Mouse (Mus musculus) intestine, embryonic 14.5 days (tissue): ENCODE results near the gene Arhgef15. TPM values are rescaled to one million over a fixed set of nuclear protein-coding genes. Genes with fewer than 3 reads are reported as not detected.
"Not testable (repeated sequence)": the region's sequence is repeated elsewhere in the genome, so short reads cannot be mapped to it uniquely, and the experiment has no call there.

Experiments
- ATAC-seq: fragments of 200-750 bp; cut with Nextera tagmentation; replicated peaks from 2 replicates; pipeline ENCODE4 v1.8.0; 2017; ENCODE audit warnings: low read depth, moderate number of reproducible peaks, moderate TSS enrichment, moderate library complexity; ENCODE audit not compliant: low FRiP score, low TSS enrichment
- DNase-seq: peaks from one replicate; pipeline ENCODE4 v3.0.0-alpha.2; 2018; ENCODE audit warnings: low spot score
- H3K27ac ChIP-seq: fragments of 300-500 bp; sonication (generic); 2 replicates; pipeline ENCODE4 v1.5.1; 2014; ENCODE audit warnings: low read depth, mild to moderate bottlenecking, control low read depth
- H3K27me3 ChIP-seq: fragments of 300-500 bp; sonication (generic); replicated peaks from 2 replicates; pipeline ENCODE4 v1.6.1; 2014; ENCODE audit warnings: low read length, control low read depth; ENCODE audit not compliant: control insufficient read depth, insufficient read depth
- H3K36me3 ChIP-seq: fragments of 300-500 bp; sonication (generic); 2 replicates; pipeline ENCODE4 v1.6.1; 2014; ENCODE audit warnings: low read length, control low read depth; ENCODE audit not compliant: control insufficient read depth, insufficient read depth
- H3K4me1 ChIP-seq: fragments of 300-500 bp; sonication (generic); replicated peaks from 2 replicates; pipeline ENCODE4 v1.6.1; 2014; ENCODE audit warnings: low read length, control low read depth, mixed read lengths; ENCODE audit not compliant: control insufficient read depth, insufficient read depth
- H3K4me2 ChIP-seq: fragments of 300-500 bp; sonication (generic); 2 replicates; pipeline ENCODE4 v1.6.1; 2014; ENCODE audit warnings: low read length
- H3K4me3 ChIP-seq: fragments of 300-500 bp; sonication (generic); 2 replicates; pipeline ENCODE4 v1.5.1; 2014; ENCODE audit warnings: low read depth, low read length, control low read depth, mixed read lengths
- H3K9ac ChIP-seq: fragments of 300-500 bp; sonication (generic); 2 replicates; pipeline ENCODE4 v1.6.1; 2014; ENCODE audit warnings: mild to moderate bottlenecking, low read length
- H3K9me3 ChIP-seq: fragments of 300-500 bp; sonication (generic); 2 replicates; pipeline ENCODE4 v1.6.1; 2016; ENCODE audit warnings: low read length, control low read depth; ENCODE audit not compliant: control insufficient read depth
- WGBS: fragments of 180-500 bp; shearing (Covaris S2); extraction: QIAGEN DNeasy Blood & Tissue Kit; methylation state at CpG from one replicate; pipeline ENCODE4 v1.1.7; 2014; 5-methylcytosine and 5-hydroxymethylcytosine counted together
- polyA plus RNA-seq: library from polyadenylated mRNA; unstranded; fragments of >200 nt; fragmentation: Nextera tagmentation; extraction: Ambion mirVana; gene quantifications from 2 replicates; pipeline ENCODE4 v1.2.1, GENCODE M21; 2014

Arhgef15 gene
- polyA plus RNA-seq, 1 experiment from 2014 or later: 9.6 TPM

- 64% methylated on average over 4 of the region's 4 CpGs for WGBS
- Histone ChIP-seq H3K9ac (no peak overlapping the region), H3K36me3 (no peaks in the 10 kb centered on the region), H3K4me1 (peaks cover 8% of the 10 kb centered on the region; the same call in 1 of the 2 replicates), H3K4me3 (no peak overlapping the region), H3K27ac (no peak overlapping the region), H3K4me2 (no peak overlapping the region), H3K9me3 (no peaks in the 10 kb centered on the region), H3K27me3 (no peaks in the 10 kb centered on the region)
- ATAC-seq (no peak), DNase-seq (no peak)
Observed at GRCm38 (mm10) chr11:68970232-68970631, 13.0 kb upstream of the Arhgef15 start.

GRCm38 (mm10) chr11:68968752-68969151 is 11.5 kb upstream of the Arhgef15 start:
- Histone ChIP-seq H3K27ac (no peak overlapping the region), H3K4me2 (no peak overlapping the region), H3K27me3 (no peaks in the 10 kb centered on the region), H3K9ac (no peak overlapping the region), H3K36me3 (no peaks in the 10 kb centered on the region), H3K4me3 (no peak overlapping the region), H3K4me1 (peaks cover 8% of the 10 kb centered on the region; the same call in 1 of the 2 replicates), H3K9me3 (no peaks in the 10 kb centered on the region)
- no peak for DNase-seq
- WGBS: 87% methylated on average over 11 of the region's 11 CpGs
- ATAC-seq: no peak

GRCm38 (mm10) chr11:68967337-68968282 is 10.3 kb upstream of the Arhgef15 start, which contains the start of gene Slc25a35:
Gene Slc25a35, plus strand, starts transcription at chr11:68968131.
- DNase-seq (peak; percentile 88), ATAC-seq (peak; percentile 94)
- Histone ChIP-seq H3K4me3 (peak within 1 kb of the TSS; percentile 48), H3K4me2 (peak within 1 kb of the TSS; percentile 93), H3K9ac (peak within 1 kb of the TSS; percentile 41), H3K27me3 (no peaks in the 10 kb centered on the region), H3K36me3 (no peaks in the 10 kb centered on the region), H3K9me3 (no peaks in the 10 kb centered on the region), H3K27ac (no peak within 1 kb of the TSS), H3K4me1 (peaks cover 4% of the 10 kb centered on the region; the same call in 1 of the 2 replicates)
- under 1% methylated on average over 50 of the region's 50 CpGs for WGBS

- 48% methylated on average over 1 of the region's 1 CpGs for WGBS
- Histone ChIP-seq H3K36me3 (no peaks in the 10 kb centered on the region), H3K4me3 (no peak overlapping the region), H3K9ac (no peak overlapping the region), H3K4me1 (peaks cover 4% of the 10 kb centered on the region; the same call in 1 of the 2 replicates), H3K27me3 (no peaks in the 10 kb centered on the region), H3K9me3 (no peaks in the 10 kb centered on the region), H3K4me2 (no peak overlapping the region), H3K27ac (no peak overlapping the region)
- ATAC-seq (no peak), DNase-seq (no peak)
Observed at GRCm38 (mm10) chr11:68966554-68966953, 9.3 kb upstream of the Arhgef15 start.

GRCm38 (mm10) chr11:68965845-68966244 is 8.6 kb upstream of the Arhgef15 start:
- Histone ChIP-seq H3K4me1 (peaks cover 4% of the 10 kb centered on the region; the same call in 1 of the 2 replicates), H3K9me3 (no peaks in the 10 kb centered on the region), H3K27ac (no peak overlapping the region), H3K27me3 (no peaks in the 10 kb centered on the region), H3K4me3 (no peak overlapping the region), H3K9ac (no peak overlapping the region), H3K36me3 (no peaks in the 10 kb centered on the region), H3K4me2 (no peak overlapping the region)
- DNase-seq: peak; percentile 72
- no peak for ATAC-seq
- WGBS: 32% methylated on average over 3 of the region's 3 CpGs

- Histone ChIP-seq H3K36me3 (no peaks in the 10 kb centered on the region), H3K9ac (no peak overlapping the region), H3K9me3 (no peaks in the 10 kb centered on the region), H3K4me3 (no peak overlapping the region), H3K4me1 (peaks cover 4% of the 10 kb centered on the region; the same call in 1 of the 2 replicates), H3K4me2 (no peak overlapping the region), H3K27me3 (no peaks in the 10 kb centered on the region), H3K27ac (no peak overlapping the region)
- ATAC-seq: no peak
- DNase-seq: no peak
Observed at GRCm38 (mm10) chr11:68965050-68965449, 7.8 kb upstream of the Arhgef15 start.

GRCm38 (mm10) chr11:68963405-68963804 is 6.1 kb upstream of the Arhgef15 start:
- no peaks in the 10 kb centered on the region for H3K27me3 ChIP-seq
- ATAC-seq: no peak
- no peak overlapping the region for H3K9ac ChIP-seq
- DNase-seq: no peak
- WGBS: 83% methylated on average over 2 of the region's 2 CpGs
- no peaks in the 10 kb centered on the region for H3K9me3 ChIP-seq
- H3K36me3 ChIP-seq: no peaks in the 10 kb centered on the region
- H3K4me2 ChIP-seq: no peak overlapping the region
- H3K27ac ChIP-seq: no peak overlapping the region
- H3K4me1 ChIP-seq: peaks cover 4% of the 10 kb centered on the region; the same call in 1 of the 2 replicates
- no peak overlapping the region for H3K4me3 ChIP-seq

- H3K9ac ChIP-seq, H3K4me2 ChIP-seq, DNase-seq, ATAC-seq, H3K27me3 ChIP-seq, H3K27ac ChIP-seq, H3K9me3 ChIP-seq, H3K36me3 ChIP-seq, H3K4me3 ChIP-seq, H3K4me1 ChIP-seq: not testable (repeated sequence)
- WGBS: 19% methylated on average over 11 of the region's 11 CpGs
Observed at GRCm38 (mm10) chr11:68962159-68962558, 4.9 kb upstream of the Arhgef15 start.
